Mouse (Mus musculus): Measurements from ENCODE around the gene Rexo5.
A peak's percentile ranks its signal among the peaks of the same experiment; 100 is the strongest.

- peak; percentile 17; the same call in 1 of the 2 replicates for TF ChIP-seq CTCF (IDR thresholded peaks at IDR 0.05; ENCODE audit: low read depth, low read length)
- TF ChIP-seq POLR2A (IDR thresholded peaks at IDR 0.05; ENCODE audit: extremely low read depth, insufficient read depth, low read length) = no peak
Measured at GRCm38 (mm10) chr7:119800488-119800887, 6.7 kb downstream of the Rexo5 start.

All from liver, adult 2 months (tissue).